Mouse (Mus musculus) cortical plate, adult 2 months (tissue): ENCODE data around the gene Mak. TPM values are rescaled to one million over a fixed set of nuclear protein-coding genes. Genes with fewer than 3 reads are reported as not detected.

Source experiments
- H3K27ac ChIP-seq: fragments of 200-500 bp; 2 replicates; pipeline ENCODE4 v1.5.1; 2012; ENCODE audit warnings: low read length, control low read depth, inconsistent platforms; ENCODE audit not compliant: insufficient read depth
- H3K4me1 ChIP-seq: fragments of 200-500 bp; 2 replicates; pipeline ENCODE4 v1.6.1; 2011; ENCODE audit warnings: low read length; ENCODE audit not compliant: control insufficient read depth, insufficient read depth
- H3K4me3 ChIP-seq: fragments of 200-500 bp; 2 replicates; pipeline ENCODE4 v1.5.1; 2011; ENCODE audit warnings: mild to moderate bottlenecking, low read length, control low read depth; ENCODE audit not compliant: insufficient read depth
- CTCF ChIP-seq: fragments of 200-500 bp; IDR thresholded peaks from 2 replicates; pipeline ENCODE4 v1.5.1; 2011; ENCODE audit warnings: mild to moderate bottlenecking, control low read depth, low read length; ENCODE audit not compliant: insufficient read depth; ENCODE audit errors: extremely low read depth
- POLR2A ChIP-seq: fragments of 200-500 bp; IDR thresholded peaks from 2 replicates; pipeline ENCODE4 v1.6.1; 2011; ENCODE audit warnings: mild to moderate bottlenecking, low read length, control low read depth; ENCODE audit not compliant: insufficient read depth; ENCODE audit errors: extremely low read depth
- polyA plus RNA-seq: library from polyadenylated mRNA; depleted of rRNA; stranded (reverse); fragments of >200 nt; gene quantifications from 2 replicates; pipeline ENCODE4 v1.2.3, GENCODE M21; 2012

Gene Mak
- polyA plus RNA-seq, 1 experiment: 4.1 TPM

DNA sequence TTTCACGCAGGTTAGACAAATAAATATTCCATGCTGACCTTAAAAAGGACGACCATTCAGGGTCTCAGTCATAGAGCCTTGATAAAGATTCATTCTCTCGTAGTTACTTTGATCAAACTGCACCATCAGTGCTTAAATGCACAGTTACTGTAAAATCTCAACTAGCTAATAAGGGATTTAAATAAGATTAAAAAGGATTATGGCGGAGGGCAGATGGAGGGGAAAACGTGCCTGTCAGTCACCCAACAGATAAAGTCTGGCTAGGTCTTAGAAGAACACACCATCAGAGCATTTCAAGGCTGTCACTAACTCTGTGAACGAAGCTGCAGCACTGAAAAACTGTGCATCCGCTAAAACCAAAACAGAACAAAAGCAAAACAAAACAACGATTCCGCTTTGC is 1.6 kb downstream of the Mak start:
- TF ChIP-seq CTCF: no peak
- TF ChIP-seq POLR2A: no peak
- 0 out of 2 replicates have a peak, but pooled peaks cover 1% of the 10 kb centered on the region for H3K4me1 ChIP-seq

DNA sequence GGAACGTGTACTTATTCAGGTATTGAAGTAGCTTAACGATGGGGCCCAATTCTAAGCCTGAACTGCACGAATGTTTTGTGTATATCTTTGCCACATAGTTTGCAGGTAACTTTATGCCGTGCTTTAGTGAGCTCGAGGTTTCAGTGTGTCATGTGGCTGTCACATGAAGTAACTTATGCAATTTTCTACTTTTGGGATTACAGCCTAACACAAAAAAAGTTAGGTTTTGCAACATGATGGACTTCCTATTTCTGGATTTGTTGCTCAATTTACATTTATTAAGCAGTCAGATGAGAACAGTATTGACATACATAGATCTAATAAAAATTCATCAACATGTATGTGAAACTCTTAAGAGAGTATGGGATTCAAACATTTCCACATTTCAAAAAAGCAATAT is 5.7 kb downstream of the Mak start:
- Histone ChIP-seq H3K4me1 (no peaks in the 10 kb centered on the region), H3K27ac (no peak overlapping the region), H3K4me3 (no peak overlapping the region)
- no peak for TF ChIP-seq POLR2A
- no peak for TF ChIP-seq CTCF

More for the DNA sequence above, 1.6 kb downstream of the Mak start:
- no peak overlapping the region for H3K4me3 ChIP-seq
- H3K27ac ChIP-seq: no peak overlapping the region

DNA sequence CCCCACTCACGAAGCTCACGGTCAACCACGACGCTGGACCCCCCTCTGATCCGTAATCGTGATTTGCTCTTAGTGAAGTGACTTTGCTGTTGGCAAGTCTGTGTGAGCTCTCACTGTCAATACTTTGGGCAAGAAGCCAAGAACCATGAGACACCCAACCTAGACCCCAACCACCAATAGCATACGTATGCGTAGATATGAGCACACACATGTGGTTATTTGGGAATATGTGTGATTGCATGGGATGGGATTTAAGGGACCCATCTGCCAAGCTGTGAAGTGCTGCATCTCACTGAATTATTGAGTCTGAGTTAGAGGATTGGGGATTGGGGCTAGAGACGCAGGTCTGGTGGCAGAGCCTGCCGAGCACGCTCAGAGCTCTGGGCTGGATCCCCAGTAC is 7.9 kb downstream of the Mak start:
- TF ChIP-seq CTCF (no peak), POLR2A (no peak)
- Histone ChIP-seq H3K27ac (no peak overlapping the region), H3K4me1 (no peaks in the 10 kb centered on the region), H3K4me3 (no peak overlapping the region)

DNA sequence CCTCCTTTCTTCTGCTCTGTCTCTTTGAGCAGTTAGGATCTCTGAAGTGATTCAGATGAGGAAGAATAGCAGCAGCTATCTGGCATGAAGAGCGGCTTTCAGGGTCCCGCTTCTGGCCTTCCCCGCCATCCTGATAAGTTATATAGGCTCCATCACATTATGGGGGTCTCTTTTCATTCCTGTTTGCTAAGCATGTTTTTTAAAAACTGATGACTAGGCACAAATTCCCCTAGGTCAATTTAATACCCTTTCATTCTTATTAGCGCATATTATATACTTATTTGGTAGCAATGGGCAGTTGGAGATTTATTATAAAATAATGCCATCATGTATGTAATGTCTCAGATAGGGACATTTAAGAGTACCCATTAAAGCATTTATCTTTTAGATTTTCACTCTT is 11.9 kb downstream of the Mak start:
- no peak overlapping the region for H3K4me3 ChIP-seq
- TF ChIP-seq POLR2A (no peak), CTCF (no peak)
- H3K27ac ChIP-seq: no peak overlapping the region
- H3K4me1 ChIP-seq: no peaks in the 10 kb centered on the region

DNA sequence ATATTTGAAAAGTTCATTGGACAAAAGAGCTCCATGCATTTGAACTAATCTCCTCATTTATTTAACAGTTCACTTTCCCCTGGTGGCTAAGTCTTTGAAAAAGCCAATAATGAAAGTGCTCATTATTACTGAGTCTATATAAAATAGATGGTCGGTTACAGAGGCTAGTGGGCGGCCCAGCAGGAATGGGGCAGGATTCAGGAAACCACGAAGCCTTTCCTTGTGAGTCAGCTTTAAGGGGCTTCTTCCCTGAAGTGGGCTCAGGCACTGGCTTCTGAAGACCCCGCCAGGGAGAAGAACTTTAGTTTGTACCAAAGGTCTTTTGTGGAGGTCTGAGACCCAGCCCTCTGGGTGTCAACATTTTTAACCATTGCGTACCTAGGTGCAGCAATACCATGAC is 27.5 kb downstream of the Mak start:
- Histone ChIP-seq H3K4me3 (no peak overlapping the region), H3K27ac (no peak overlapping the region), H3K4me1 (no peaks in the 10 kb centered on the region)
- TF ChIP-seq CTCF: no peak
- TF ChIP-seq POLR2A: no peak

DNA sequence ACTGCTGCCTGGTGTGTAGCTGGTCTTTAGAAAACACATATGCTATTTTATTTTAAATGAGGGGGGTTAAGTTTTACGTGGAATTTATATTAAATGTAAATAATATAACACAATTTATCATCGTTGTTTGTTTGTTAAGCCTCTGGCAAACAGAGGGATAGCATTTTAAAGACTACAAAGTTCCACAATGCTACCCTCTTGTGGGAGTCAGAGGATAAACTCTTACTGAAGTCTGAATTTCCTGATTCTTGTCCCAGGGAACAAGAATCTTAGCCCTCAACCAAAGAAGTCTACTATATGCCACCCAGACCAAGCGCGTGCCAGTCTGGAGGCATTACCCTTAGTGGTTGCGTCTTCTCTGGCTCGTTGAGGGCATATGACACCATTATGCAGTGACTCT is 32.2 kb downstream of the Mak start:
- TF ChIP-seq POLR2A: no peak
- TF ChIP-seq CTCF: no peak
- Histone ChIP-seq H3K27ac (no peak overlapping the region), H3K4me1 (peaks cover 6% of the 10 kb centered on the region), H3K4me3 (no peak overlapping the region)

DNA sequence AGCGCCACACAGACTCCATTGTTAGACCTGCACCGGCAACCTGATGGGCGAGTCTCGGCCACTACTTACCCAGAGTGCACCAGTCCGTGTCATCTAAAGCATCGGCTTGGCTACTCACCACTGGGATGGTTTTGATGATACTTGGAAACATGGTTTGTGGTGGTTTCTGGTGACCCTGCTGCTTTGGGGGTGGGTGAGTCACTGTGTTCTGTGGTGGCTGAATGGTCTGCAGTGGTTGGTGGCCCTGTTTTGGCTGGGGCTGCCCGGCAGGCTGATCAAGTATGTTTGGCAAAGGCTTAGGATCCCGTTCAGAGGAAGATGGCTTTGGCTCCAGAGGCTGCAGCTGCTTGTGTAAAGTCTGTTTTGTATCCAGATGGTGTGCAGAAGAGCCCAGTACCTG is 33.6 kb downstream of the Mak start:
- H3K4me3 ChIP-seq: no peak overlapping the region
- no peak overlapping the region for H3K27ac ChIP-seq
- TF ChIP-seq POLR2A (no peak), CTCF (no peak)
- H3K4me1 ChIP-seq: peaks cover 7% of the 10 kb centered on the region

DNA sequence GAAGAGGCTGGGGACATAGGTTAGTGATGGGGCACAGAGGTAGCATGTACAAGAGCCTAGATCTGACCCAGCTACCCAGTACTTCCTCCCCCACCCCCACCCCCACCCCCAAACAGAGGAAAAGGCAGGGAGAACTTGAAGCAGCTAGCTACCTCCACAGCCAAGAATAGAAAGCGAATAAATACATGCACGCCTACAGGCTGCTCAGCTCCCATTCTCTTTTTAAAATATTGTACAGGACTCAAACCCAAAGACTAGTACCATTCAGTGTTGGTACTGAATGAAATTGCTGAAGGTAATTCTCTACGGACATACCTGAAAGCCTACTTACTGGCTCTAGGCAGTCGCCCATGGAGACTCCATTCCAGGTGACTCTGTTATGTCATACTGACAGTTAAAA is 37.0 kb downstream of the Mak start:
- Histone ChIP-seq H3K4me1 (peaks cover 7% of the 10 kb centered on the region), H3K4me3 (no peak overlapping the region)
- TF ChIP-seq POLR2A: no peak
- no peak for TF ChIP-seq CTCF

DNA sequence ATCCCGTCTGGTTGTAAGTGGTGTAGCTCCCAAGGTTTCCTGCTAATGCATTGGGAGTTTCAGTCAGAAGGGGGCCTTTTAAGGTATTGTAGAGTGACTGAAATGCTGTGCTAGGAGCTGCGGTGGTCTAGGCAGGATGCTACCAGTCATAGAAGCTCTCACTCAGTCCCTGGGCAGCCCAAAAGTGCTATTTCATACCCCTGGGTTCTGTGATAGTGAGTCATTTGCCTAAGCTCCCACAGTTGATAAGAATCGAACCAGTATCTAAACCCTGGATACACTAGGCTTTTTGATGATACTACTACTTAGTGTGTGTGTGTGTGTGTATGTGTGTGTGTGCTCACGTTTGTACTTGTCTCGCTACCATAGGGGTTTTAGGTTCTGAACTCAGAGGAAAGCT is 49.4 kb downstream of the Mak start:
- TF ChIP-seq CTCF (no peak), POLR2A (no peak)
- H3K4me3 ChIP-seq: no peak overlapping the region
- H3K4me1 ChIP-seq: no peaks in the 10 kb centered on the region
- no peak overlapping the region for H3K27ac ChIP-seq

More for the DNA sequence above, 37.0 kb downstream of the Mak start:
- no peak overlapping the region for H3K27ac ChIP-seq

DNA sequence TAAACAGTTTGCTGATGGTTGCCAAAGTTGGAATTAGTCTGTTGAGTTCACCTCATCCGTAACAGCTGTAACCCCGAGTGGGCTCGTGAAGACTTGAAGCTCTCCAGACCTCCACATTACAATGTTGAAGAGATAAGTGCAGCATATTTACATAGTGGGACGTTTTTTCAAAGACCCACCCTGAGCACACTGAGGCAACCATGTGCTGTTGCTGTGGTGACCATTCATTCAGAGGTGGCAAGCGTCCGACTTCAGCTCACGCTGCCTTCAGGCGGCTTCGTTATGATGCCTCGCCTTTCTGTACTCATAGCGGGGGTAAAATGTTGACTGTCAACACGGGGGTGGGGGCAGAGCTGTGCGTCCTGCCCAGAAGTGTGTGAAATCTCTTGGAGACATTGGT is 57.4 kb downstream of the Mak start:
- Histone ChIP-seq H3K27ac (no peak overlapping the region), H3K4me3 (no peak overlapping the region), H3K4me1 (peaks cover 2% of the 10 kb centered on the region)
- no peak for TF ChIP-seq CTCF
- no peak for TF ChIP-seq POLR2A

DNA sequence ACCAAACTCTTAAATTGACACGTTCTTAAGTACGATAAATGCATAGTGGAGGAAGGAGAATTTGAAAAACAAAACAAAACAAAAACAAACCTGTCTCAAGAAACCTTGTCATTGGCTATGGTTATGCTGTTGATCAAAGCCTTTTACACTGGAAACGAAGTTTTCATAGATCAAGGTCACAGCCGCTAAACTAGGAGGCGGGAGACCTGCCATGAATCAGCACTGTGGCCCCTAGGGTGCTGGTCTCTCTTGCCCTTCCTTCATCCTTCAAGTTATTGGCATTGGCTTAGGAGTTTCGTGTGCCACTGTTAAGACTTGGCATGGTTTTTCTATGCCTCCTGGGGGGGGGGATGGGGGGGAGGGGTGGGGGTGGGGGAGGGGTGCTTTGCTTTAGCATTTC is 57.9 kb downstream of the Mak start:
- H3K27ac ChIP-seq: no peak overlapping the region
- peaks cover 5% of the 10 kb centered on the region for H3K4me1 ChIP-seq
- no peak for TF ChIP-seq POLR2A
- no peak for TF ChIP-seq CTCF
- no peak overlapping the region for H3K4me3 ChIP-seq
